Mouse (Mus musculus) heart, adult 11 months (tissue): ENCODE results near the gene Csf2rb2.
A peak's percentile ranks its signal among the peaks of the same experiment; 100 is the strongest.
"Not testable (repeated sequence)": the region's sequence is repeated elsewhere in the genome, so short reads cannot be mapped to it uniquely, and the experiment has no call there.

Experiments
- DNase-seq: peaks from one replicate; pipeline ENCODE4 v3.0.0; 2022

Csf2rb2 gene

GRCm38 (mm10) chr15:78305341-78305933, at the start of gene Csf2rb2:
Csf2rb2 (minus strand) TSS chr15:78305721.
- DNase-seq, result peak; percentile 93

GRCm38 (mm10) chr15:78354958-78355357, 49.4 kb upstream of the Csf2rb2 start:
- DNase-seq, result peak; percentile 74

- peak; percentile 93 for DNase-seq
Observed at GRCm38 (mm10) chr15:78351586-78352165, 46.2 kb upstream of the Csf2rb2 start.

GRCm38 (mm10) chr15:78344567-78344966, 39.0 kb upstream of the Csf2rb2 start:
- DNase-seq, result peak; percentile 80

GRCm38 (mm10) chr15:78343683-78344082, 38.2 kb upstream of the Csf2rb2 start:
- DNase-seq, result no peak

- not testable (repeated sequence) for DNase-seq
Observed at GRCm38 (mm10) chr15:78340919-78341318, 35.4 kb upstream of the Csf2rb2 start.

GRCm38 (mm10) chr15:78339627-78340423, 34.3 kb upstream of the Csf2rb2 start:
- DNase-seq, result peak; percentile 99

GRCm38 (mm10) chr15:78334380-78334779, 28.9 kb upstream of the Csf2rb2 start:
- peak; percentile 80 for DNase-seq

- DNase-seq, result no peak
Observed at GRCm38 (mm10) chr15:78332981-78333380, 27.5 kb upstream of the Csf2rb2 start.

GRCm38 (mm10) chr15:78331523-78332340, 26.2 kb upstream of the Csf2rb2 start:
- no peak for DNase-seq

- DNase-seq, result no peak
Observed at GRCm38 (mm10) chr15:78330706-78331105, 25.2 kb upstream of the Csf2rb2 start.

- not testable (repeated sequence) for DNase-seq
Observed at GRCm38 (mm10) chr15:78329972-78330371, 24.5 kb upstream of the Csf2rb2 start.

- no peak for DNase-seq
Observed at GRCm38 (mm10) chr15:78328520-78329097, 23.1 kb upstream of the Csf2rb2 start.

- DNase-seq, result not testable (repeated sequence)
Observed at GRCm38 (mm10) chr15:78327753-78328341, 22.3 kb upstream of the Csf2rb2 start.

GRCm38 (mm10) chr15:78326747-78327146, 21.2 kb upstream of the Csf2rb2 start:
- no peak for DNase-seq

- peak; percentile 96 for DNase-seq
Observed at GRCm38 (mm10) chr15:78325671-78326339, 20.3 kb upstream of the Csf2rb2 start, which contains the start of gene Csf2rb. Csf2rb (plus strand) TSS chr15:78325752.

GRCm38 (mm10) chr15:78324294-78324693, 18.8 kb upstream of the Csf2rb2 start:
- no peak for DNase-seq

GRCm38 (mm10) chr15:78323366-78323765, 17.8 kb upstream of the Csf2rb2 start:
- DNase-seq, result no peak

GRCm38 (mm10) chr15:78320825-78321496, 15.4 kb upstream of the Csf2rb2 start:
- DNase-seq, result peak; percentile 98

- DNase-seq, result peak; percentile 95
Observed at GRCm38 (mm10) chr15:78318338-78319171, 13.0 kb upstream of the Csf2rb2 start.
